Mouse (Mus musculus) left cerebral cortex, adult 9 months (tissue): ENCODE results near the gene Ric1.
A peak's percentile ranks its signal among the peaks of the same experiment; 100 is the strongest.
"Not testable (repeated sequence)": the region's sequence is repeated elsewhere in the genome, so short reads cannot be mapped to it uniquely, and the experiment has no call there.

Source experiments
- DNase-seq, 2 experiments: peaks; one replicate each; pipeline ENCODE4 v3.0.0; 2022; ENCODE audit warnings: low spot score in 2 of 2

Ric1 gene

DNA sequence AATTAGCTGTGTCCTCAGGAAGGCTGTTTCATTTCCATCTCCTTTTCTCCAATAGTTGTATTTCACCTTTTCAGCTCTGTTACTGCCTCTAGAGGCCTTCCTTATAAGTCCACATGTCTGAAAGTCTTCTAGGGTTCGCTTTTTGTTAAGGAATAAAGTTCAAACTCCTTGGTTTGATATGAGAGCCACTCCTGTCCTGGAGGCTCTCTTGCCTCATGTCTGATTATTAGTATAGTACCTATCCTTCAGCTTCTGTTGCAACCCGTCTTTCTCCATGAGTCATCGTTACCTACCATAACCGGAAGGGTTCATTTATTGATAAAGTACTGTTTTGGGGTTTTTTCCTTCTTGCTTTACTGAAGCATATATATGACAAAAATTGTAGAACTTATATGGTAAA is 5.2 kb downstream of the Ric1 start:
- DNase-seq: no peak

DNA sequence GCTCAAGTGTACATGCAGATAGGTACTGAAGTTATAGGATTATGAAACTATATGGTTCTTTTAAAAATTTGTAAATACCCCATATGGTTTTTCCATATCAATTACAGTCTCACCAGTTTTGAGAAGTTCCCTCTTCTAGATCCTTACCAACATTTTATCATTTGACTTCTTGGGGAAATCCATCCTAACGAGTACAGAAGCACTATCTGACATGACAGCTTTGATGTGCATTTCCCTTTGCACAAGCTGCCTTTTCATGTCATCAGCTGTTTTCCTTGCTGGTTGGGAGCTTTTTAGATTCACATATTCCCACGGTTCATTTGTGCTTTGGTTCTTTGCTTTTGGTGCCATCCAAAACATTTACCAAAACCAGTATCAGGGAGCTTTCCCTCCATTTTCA is 6.5 kb downstream of the Ric1 start:
- DNase-seq: no peak

DNA sequence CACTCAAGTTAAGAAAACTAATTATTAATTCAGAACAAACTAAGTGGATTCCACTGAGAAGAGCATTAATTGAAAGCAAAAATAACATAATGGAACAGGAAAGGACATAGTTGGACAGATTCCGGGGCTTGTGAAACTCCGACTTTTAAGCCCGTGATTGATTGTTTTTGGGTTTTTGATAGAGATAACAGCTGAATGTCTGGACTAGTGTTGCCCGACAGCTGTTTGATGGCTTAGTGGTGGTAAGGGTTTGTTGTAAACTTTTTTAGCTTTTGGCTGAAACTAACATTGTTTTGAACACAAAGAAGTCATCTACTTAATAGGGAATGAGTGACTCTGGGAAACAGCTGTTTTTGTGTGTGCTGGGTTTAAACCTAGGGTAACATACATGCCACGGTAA is 11.9 kb downstream of the Ric1 start:
- no peak for DNase-seq

DNA sequence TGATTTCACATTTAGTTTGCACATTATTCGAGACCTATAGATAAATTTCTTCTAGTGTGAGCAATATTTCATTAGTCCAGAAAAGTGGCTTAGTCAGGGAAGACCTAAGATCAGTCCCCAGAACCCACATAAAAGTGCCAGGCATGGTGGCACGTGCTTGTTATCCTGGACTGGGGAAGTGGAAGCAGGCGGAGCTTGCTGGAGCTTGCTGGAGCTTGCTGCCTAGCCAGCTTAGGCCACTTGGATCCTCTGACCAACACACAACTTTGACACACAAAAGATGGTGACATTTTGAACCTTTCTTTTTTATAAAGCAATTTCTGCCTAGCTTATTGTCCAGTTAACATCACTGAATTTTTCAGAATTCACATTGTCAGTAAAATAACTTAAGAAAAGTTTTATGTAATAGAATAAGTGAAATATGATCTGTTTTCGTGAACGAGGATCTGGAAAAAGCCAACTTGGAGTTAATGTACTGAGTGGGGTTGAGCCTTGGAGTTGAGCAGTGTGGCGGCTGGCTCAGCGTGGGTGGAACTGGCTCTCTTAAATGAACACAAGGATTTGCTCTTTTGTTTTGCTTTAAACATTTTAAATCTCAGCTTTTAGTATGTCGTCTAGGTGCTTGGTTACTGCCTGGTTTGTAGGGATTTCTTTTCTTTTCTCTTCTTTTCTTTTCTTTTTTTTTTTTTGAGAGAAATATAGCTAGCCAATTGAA is 20.3 kb downstream of the Ric1 start:
- peak in 1 of 2 experiments; percentile 23 for DNase-seq

DNA sequence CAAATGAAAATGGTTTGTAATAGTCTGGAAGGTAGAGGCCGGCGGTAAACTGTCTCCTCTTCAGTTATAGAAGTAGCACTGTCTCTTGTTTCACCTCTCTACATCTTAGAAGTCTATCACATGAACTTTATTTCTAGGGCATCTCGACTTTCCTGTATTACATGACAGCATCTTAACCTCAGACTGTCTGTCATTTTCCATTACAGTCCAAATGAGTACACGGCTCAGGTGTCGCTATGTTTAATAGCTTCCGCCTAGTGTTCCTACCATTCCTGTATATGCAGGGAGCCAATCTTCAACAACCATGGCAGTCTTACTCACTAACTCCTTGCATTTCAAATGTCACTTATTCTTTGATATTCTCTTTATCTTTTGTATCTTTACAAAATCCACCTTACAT is 21.9 kb downstream of the Ric1 start:
- no peak for DNase-seq

DNA sequence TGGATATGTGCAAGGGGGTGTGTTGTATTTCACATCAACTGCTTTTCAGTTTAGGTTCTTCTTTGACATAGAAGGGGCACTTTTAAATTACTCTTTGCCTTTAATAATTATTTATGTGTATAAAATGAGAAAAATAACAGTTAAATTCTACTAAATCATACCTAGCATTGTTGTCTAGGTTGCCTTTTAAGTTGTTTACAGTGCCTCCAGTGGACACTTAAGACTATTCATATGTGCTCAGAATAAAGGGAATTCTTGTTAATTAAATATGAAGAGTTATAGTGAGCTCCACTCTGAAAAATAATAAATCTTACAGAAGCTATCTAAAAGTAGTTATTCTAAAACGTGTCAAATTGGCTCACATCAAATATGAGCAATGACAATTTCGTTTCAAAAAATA is 28.5 kb downstream of the Ric1 start:
- DNase-seq: no peak

DNA sequence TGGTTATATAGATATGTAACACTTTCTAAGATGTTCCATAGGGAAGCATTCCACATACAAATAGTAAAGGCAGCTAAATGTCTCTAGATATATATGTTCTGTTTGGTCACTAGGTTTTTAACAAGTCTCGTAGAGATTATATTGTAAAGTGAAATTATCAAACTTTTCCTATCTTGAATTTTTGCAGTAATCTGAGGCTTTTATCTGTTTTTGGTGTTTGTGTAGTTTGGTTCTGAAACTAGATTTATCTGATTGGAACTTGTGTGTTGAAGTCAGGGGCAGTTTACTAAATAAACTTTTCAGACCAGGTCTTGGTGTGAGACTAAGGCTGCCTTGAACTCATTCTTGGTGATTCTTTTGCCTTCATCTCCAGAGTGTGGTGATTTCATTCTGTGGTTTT is 29.0 kb downstream of the Ric1 start:
- DNase-seq: no peak

DNA sequence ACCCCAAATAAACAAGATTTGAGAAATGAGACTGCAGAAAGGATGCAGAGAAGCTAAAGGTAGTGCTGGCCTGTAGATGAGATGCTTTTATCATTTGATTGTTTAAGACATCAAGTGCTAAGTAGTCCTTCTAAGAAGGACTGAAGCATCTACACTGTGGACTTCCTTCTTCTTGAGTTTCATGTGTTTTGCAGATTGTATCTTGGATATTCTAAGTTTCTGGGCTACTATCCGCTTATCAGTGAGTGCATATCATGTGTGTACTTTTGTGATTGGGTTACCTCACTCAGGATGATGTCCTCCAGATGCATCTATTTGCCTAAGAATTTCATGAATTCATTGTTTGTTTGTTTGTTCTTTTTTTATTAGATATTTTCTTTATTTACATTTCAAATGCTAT is 29.9 kb downstream of the Ric1 start:
- not testable (repeated sequence) for DNase-seq

DNA sequence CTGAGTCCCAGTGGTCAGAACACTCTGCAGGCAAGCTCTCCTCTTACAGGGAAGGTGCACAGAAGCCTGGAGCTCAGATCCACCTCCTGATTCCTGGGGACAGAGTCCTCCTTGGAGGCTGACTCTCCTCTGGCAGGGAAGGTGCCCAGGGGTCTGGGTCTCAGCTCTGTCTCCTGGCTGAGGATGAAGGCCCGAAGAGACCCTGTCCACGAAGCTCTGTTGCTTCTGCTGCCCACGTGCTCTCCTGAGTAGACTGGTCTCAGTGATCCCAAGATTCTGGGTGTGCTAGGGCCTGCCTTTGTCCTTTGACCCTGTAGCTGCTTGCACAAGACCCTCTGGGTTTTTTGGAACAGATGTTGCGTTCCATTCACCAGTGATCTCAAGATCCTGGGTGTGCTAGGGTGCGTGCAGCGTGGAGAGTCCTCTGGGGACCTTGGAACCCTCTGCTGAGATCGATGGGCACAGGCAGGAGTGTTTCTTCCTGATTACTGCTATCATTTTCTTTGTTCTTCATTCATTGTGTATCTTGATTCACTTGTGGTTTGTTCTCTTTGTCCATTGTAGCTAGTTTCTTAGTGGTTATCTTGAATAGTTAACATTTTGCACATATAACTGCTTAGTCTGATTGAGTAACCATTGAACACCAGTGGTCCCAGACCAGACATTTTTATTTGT is 35.2 kb downstream of the Ric1 start:
- DNase-seq: not testable (repeated sequence)

DNA sequence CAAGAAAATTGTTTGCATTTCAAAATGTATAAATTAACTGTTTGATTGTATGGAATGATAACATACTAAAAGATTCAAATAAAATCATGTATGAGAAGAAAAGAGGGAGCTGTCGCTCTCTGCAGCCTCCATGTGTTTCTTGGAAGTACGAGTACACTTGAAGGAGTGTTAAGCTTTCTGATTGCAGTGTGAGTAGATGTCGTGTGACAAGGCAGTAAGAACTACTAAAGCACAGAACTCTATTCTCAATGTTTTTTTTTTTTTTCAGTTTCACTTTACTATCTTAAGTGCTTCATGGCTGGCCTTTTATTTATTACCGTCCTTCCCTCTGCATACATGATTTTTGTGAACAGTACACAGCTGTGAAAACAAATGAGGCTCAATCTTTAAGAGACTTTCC is 40.1 kb downstream of the Ric1 start:
- no peak for DNase-seq

DNA sequence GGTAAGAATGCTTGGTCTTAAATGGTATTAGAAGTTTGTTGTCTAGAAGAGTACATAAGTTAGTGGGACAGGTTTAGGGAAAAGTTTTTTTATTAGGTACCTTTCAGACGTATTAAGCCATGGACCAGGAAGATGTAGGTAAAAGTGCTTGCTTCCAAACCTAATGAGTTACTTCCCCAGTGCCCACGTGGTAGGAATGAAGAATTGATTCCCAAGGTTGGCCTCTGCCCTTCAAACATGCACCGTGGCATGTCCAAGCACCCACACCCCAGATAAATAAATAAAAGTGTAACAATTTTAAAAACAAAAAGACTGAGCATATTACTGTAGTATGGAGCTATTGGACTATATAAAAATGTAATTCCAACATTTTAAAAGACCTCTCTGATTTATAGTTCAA is 40.5 kb downstream of the Ric1 start:
- DNase-seq: no peak

DNA sequence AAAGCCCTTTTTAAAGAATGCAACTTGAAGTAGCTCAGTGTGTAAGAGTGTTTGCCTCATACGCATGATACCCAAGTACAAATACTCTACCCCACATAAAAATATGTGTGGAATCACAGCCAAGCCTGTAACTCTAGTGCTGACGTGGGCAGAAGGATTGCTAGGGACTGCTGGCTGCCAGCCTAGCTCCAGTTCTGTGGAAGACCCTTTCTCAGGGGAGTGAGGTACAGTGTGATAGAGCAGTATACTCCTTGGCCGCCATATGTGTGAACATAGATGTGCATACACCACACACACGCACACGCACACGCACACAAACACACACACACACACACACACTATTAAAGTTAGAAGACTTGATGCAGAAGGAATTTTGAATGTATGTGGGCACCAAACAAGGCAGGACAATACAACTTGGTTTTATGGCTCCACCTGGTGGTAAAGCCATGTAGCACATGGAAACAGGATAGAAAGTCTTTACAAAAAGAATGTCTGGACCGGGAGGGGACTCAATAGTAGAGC is 41.2 kb downstream of the Ric1 start:
- DNase-seq: peak in 1 of 2 experiments; percentile 62

DNA sequence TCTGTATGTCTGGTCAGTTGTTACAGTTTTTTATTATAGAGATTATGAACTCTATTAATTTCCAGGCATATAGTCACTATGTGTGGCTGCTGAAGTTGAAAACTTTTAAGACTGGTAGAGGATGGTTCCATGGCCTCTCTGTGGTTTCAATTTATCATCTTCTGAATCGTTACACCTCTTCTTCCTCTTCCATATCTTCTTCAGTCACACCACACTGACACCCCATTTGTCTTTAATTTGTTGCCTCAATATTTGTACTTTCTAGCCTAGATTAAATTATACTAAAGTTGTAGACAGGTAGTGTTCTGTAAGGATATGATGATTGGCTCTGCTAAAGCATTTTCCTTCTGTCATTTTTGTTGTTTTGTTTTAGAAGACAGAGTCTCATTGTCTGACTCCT is 44.4 kb downstream of the Ric1 start:
- DNase-seq: no peak

DNA sequence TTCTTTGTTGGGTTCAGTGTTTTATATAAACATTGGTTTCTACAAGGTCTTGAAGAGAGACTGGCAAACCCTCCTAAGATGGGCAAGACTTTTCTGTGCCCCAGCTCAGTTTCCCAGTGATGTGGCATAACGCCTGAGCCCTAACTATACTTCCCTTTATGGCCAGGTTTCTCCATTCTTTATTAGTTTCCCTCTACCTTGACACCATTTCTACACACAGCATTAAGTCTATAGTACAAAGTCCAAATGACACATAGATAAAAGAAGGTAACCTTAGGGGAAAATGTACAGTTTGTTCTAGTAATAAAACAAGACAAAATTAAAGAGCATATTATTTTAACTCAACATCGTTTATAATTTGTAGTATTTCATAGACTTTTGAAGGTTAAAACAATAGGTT is 60.4 kb downstream of the Ric1 start:
- no peak for DNase-seq

DNA sequence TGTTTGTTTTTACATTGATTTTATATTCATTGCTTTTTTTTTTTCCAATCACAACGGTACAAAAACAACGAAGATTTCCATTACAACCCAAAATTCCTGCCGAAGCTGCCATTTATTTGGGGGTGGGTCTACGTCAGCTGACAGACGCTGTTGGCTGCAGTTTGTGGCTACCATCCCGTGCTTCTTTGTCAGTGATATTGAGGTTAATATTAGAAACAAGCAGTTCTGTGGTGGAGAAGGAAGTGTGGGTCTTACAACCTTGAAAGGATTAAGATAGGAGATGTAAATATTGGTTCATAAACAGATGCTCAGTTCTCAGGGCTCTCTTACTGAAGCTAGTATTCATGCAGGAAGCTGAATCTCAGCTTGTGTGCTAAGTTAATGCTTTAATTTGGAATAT is 61.7 kb downstream of the Ric1 start:
- DNase-seq: no peak

DNA sequence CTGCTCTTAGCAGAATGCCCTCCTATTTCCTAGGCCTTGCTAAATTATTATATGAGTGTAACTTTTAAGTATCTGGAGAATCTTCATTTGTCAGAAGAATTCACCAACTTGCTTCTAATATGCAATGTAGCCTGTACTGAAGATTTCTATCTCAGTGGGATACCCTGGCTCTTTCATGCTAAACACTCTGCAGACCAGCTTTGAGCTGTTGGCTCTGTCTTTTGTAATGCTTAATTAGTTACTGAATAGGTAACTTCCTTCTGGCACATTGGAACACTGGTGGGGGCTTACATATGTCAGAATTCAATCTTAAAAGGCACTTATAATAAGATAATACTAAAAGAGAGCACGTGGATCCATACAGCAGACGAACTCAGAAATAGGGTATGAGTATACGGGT is 71.7 kb downstream of the Ric1 start:
- DNase-seq: not testable (repeated sequence)

DNA sequence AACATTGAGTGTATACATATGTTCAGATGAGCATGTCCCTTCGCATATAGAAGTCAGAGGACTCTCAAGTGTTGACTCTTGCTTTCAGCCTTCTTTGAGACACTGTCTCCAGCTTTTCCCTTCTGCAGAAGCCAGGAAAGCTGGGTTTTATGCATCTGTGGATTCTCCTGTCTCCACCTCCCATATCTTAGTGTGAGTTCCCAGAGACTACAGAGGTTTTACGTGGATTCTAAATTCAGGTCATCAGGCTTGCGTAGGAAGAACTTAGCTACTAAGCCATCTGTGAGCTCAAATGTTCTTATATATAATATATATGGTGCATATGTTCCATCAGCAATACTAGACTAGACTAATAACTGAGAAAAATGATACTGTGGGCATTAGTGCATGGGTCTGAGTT is 74.2 kb downstream of the Ric1 start:
- DNase-seq: no peak

DNA sequence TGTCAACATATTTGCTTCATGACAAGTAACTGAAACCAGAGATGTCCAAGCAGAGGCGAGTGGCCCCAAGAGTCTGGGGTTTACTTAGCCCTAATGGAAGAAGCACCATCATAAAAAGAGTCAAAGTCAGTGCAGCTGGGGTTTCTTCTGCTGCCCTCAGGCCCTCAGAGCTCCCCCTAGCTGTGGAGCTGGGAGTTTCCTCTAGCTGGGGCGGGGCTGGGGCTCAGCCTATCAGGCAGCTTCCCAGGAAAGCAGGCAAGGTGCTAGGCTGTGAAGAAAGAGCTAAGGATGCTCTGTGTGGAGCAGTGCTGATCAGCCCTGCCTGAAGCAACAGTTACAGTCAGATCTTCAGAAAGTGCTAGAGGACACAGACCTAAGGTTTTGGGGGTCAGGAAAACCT is 74.9 kb downstream of the Ric1 start:
- no peak for DNase-seq

DNA sequence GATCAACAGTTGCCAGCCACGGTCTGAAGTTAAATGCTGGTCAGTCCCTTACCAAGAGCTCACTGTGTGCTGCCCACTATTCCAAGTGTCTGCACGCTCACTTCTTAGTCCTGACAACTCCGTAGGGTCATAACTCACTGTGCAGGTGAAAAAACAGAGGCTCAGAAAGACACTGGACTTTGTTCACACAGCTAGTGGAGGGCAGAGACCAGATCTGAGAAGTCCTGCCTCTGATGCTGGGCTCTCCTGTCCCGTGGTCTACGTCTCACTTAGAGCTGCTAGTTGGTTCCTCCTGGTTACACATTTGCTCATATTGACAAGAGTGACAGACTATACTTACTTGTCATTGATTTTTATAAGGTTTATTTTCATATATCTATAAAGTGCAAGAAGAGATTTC is 76.9 kb downstream of the Ric1 start:
- DNase-seq: no peak

DNA sequence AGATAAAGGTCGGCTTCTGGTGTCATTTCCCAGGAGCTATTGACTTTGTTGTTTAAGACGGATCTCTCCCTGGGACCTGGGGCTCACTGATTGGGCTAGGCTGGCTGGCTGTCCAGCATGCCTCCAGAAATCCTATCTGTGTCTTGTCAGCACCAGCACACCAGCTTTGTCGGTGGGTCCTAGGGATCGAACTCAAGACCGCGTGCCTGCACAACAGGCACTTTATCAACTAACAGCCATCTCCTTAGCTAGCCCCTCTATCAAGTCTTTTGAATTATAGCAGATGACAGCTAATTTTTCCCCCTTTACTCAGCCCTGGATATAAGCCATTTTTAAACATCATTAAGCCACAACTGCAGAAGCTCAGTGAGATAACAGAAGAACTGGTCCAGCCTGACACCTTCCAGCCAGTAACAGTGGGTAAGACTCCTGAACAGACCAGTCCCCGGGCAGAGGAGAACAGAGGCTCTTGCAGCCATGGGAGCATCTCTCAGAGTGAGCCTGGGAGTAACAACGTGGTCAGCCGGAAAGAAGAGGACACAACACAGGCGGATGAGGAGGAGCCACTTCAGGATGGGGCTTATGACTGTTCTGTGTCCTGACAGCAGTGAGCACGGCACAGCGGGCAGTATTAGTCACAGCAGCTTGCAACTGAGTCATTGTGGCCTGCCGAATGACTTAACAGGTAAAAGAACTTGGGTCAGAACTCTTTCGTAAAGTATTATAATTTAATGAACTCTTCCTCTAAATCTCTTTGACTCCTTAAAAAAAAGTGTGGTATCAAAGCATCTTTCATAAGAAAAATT is 81.7 kb downstream of the Ric1 start:
- no peak for DNase-seq

DNA sequence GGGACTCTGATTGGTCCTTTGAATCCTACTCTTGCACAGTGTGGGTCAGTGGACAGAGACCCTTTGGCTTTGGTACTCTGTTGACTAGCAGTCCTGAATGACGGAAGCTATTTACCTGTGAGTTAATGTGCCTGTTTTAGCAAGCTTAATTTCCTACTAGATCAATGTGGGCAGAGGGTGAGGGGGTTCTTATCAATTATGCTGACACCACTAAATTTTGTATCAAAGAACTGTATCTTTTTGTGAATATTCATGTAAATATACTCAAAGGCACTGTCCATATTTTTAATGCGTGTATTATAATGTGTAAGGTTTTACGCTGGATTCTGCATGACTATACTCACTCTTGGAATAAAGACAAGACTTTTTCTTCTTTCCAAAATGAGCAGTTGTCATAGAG is 82.6 kb downstream of the Ric1 start:
- DNase-seq: no peak

DNA sequence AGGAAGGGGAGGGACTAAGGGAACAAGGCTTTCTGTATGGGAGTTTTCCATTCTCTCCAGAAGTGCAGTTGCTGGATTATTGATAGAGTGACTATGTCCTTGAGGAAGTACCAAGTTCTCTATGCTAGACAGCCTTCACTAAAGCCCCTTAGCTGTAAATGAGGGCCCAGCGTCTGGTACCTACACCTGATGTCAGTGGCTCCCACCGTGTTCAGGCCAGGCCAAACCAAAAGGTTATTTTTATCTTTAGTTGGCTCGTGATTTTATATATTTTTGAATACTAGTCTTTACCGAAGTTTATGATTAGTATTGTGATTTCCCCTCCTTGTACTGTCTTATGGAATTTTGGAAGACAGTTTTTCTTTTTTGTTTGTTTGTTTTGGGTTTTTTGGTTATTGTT is 85.4 kb downstream of the Ric1 start:
- no peak for DNase-seq

DNA sequence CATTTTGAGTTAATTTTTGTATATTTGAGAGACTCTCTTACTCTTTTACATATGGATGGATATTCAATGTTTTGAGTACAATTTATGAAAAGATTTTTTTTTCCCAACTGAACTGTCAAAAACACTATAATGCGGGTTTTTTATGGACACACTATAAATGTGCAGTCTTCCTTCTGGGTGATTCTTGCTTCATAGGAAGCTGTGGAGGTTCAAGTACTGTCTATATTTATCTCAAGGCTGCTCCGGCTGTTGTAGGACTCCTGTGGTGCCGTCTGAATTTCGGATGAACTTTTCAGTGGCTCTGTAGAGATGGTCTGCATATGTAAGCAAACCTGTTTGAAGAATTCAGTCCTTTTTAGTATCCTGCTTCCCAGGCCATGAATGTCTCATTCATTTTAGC is 86.1 kb downstream of the Ric1 start:
- no peak for DNase-seq
